Mouse (Mus musculus) kidney, embryonic 14.5 days (tissue): Measurements from ENCODE around the gene Bnip1. TPM values are rescaled to one million over a fixed set of nuclear protein-coding genes. Genes with fewer than 3 reads are reported as not detected.

Experiments
- ATAC-seq: fragments of 200-750 bp; cut with Nextera tagmentation; 2 replicates; pipeline ENCODE4 v1.8.0; 2017; ENCODE audit warnings: moderate number of reproducible peaks, mild to moderate bottlenecking, moderate TSS enrichment, moderate library complexity; ENCODE audit not compliant: low FRiP score, low TSS enrichment
- H3K27ac ChIP-seq: fragments of 300-500 bp; sonication (generic); 2 replicates; pipeline ENCODE4 v1.5.1; 2014; ENCODE audit warnings: low read depth, mild to moderate bottlenecking, low read length, moderate library complexity, mixed read lengths
- H3K27me3 ChIP-seq: fragments of 300-500 bp; sonication (generic); 2 replicates; pipeline ENCODE4 v1.6.1; 2014; ENCODE audit warnings: mild to moderate bottlenecking, low read length; ENCODE audit not compliant: control insufficient read depth, insufficient read depth
- H3K36me3 ChIP-seq: fragments of 300-500 bp; sonication (generic); 2 replicates; pipeline ENCODE4 v1.6.1; 2014; ENCODE audit warnings: low read length, mixed read lengths; ENCODE audit not compliant: control insufficient read depth, insufficient read depth
- H3K4me1 ChIP-seq: fragments of 300-500 bp; sonication (generic); 2 replicates; pipeline ENCODE4 v1.6.1; 2014; ENCODE audit warnings: low read length, mixed read lengths; ENCODE audit not compliant: control insufficient read depth, insufficient read depth
- H3K4me2 ChIP-seq: fragments of 300-500 bp; sonication (generic); replicated peaks from 2 replicates; pipeline ENCODE4 v1.6.1; 2014; ENCODE audit warnings: low read depth, mild to moderate bottlenecking, low read length
- H3K4me3 ChIP-seq: fragments of 300-500 bp; sonication (generic); 2 replicates; pipeline ENCODE4 v1.5.1; 2014; ENCODE audit warnings: mild to moderate bottlenecking, low read length
- H3K9ac ChIP-seq: fragments of 300-500 bp; sonication (generic); 2 replicates; pipeline ENCODE4 v1.6.1; 2014; ENCODE audit warnings: low read depth, mild to moderate bottlenecking, low read length, moderate library complexity
- H3K9me3 ChIP-seq: fragments of 300-500 bp; sonication (generic); 2 replicates; pipeline ENCODE4 v1.6.1; 2016; ENCODE audit warnings: low read length; ENCODE audit not compliant: control insufficient read depth
- WGBS: fragments of 180-500 bp; shearing (Covaris S2); extraction: QIAGEN DNeasy Blood & Tissue Kit; methylation state at CpG from one replicate; pipeline ENCODE4 v1.1.7; 2014; 5-methylcytosine and 5-hydroxymethylcytosine counted together
- polyA plus RNA-seq: library from polyadenylated mRNA; unstranded; fragments of >200 nt; fragmentation: Nextera tagmentation; extraction: Ambion mirVana; gene quantifications from 2 replicates; pipeline ENCODE4 v1.2.1, GENCODE M21; 2014

The Bnip1 gene
- polyA plus RNA-seq, result 50.4 and 55.3 TPM in 2 replicates

GRCm38 (mm10) chr17:26780750-26781571 lies at the start of gene Bnip1:
Gene Bnip1, plus strand, starts transcription at chr17:26781066.
- Histone ChIP-seq H3K27ac (peak within 1 kb of the TSS; percentile 95), H3K4me2 (peak within 1 kb of the TSS; percentile 58), H3K27me3 (no peaks in the 10 kb centered on the region), H3K36me3 (peaks cover 16% of the 10 kb centered on the region), H3K9ac (peak within 1 kb of the TSS; percentile 69), H3K4me1 (peaks cover 7% of the 10 kb centered on the region; the same call in 1 of the 2 replicates), H3K4me3 (peak within 1 kb of the TSS; percentile 54), H3K9me3 (no peaks in the 10 kb centered on the region)
- ATAC-seq, result peak; percentile 94
- WGBS, result under 1% methylated on average over 42 of the region's 42 CpGs

- no peaks in the 10 kb centered on the region for H3K27me3 ChIP-seq
- WGBS, result 54% methylated on average over 4 of the region's 4 CpGs
- no peak for ATAC-seq
- H3K9me3 ChIP-seq, result no peaks in the 10 kb centered on the region
- no peaks in the 10 kb centered on the region for H3K4me1 ChIP-seq
- H3K4me3 ChIP-seq, result no peak overlapping the region
- no peak overlapping the region for H3K4me2 ChIP-seq
- H3K27ac ChIP-seq, result no peak overlapping the region
- no peak overlapping the region for H3K9ac ChIP-seq
- no peaks in the 10 kb centered on the region for H3K36me3 ChIP-seq
Measured at GRCm38 (mm10) chr17:26742581-26742980, 38.3 kb upstream of the Bnip1 start.

GRCm38 (mm10) chr17:26743294-26743693 lies 37.6 kb upstream of the Bnip1 start:
- no peak for ATAC-seq
- no peaks in the 10 kb centered on the region for H3K4me1 ChIP-seq
- 78% methylated on average over 1 of the region's 1 CpGs for WGBS
- H3K27me3 ChIP-seq, result no peaks in the 10 kb centered on the region
- no peak overlapping the region for H3K9ac ChIP-seq
- H3K4me2 ChIP-seq, result no peak overlapping the region
- no peaks in the 10 kb centered on the region for H3K9me3 ChIP-seq
- H3K27ac ChIP-seq, result no peak overlapping the region
- no peak overlapping the region for H3K4me3 ChIP-seq
- H3K36me3 ChIP-seq, result no peaks in the 10 kb centered on the region

DNA sequence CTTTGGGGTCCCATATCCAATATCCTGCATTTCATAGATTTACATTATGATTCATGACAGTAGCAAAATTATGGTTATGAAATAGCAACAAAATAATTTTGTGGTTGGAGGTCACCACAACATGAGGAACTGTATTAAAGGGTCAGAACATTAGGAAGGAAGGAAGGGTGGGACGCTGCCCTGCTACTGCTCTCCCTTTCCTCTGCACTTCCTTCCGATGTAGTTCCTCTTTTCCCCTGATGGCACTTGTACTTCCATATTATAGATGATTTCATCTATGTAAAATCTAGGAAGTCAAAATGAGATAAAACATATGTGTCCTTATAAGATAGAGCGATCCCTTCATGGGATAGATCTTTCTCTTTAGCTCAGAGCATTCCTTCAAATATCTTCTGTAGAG lies 30.9 kb upstream of the Bnip1 start:
- H3K27ac ChIP-seq, result no peak overlapping the region
- no peak overlapping the region for H3K4me2 ChIP-seq
- no peaks in the 10 kb centered on the region for H3K27me3 ChIP-seq
- WGBS, result 85% methylated on average over 3 of the region's 3 CpGs
- H3K9me3 ChIP-seq, result no peaks in the 10 kb centered on the region
- no peaks in the 10 kb centered on the region for H3K36me3 ChIP-seq
- no peaks in the 10 kb centered on the region for H3K4me1 ChIP-seq
- H3K9ac ChIP-seq, result no peak overlapping the region
- ATAC-seq, result no peak
- no peak overlapping the region for H3K4me3 ChIP-seq

GRCm38 (mm10) chr17:26752297-26752696 lies 28.6 kb upstream of the Bnip1 start:
- H3K4me2 ChIP-seq, result no peak overlapping the region
- H3K36me3 ChIP-seq, result no peaks in the 10 kb centered on the region
- no peaks in the 10 kb centered on the region for H3K4me1 ChIP-seq
- no peaks in the 10 kb centered on the region for H3K9me3 ChIP-seq
- ATAC-seq, result no peak
- H3K4me3 ChIP-seq, result no peak overlapping the region
- no peak overlapping the region for H3K27ac ChIP-seq
- no peaks in the 10 kb centered on the region for H3K27me3 ChIP-seq
- H3K9ac ChIP-seq, result no peak overlapping the region
- 89% methylated on average over 1 of the region's 1 CpGs for WGBS

DNA sequence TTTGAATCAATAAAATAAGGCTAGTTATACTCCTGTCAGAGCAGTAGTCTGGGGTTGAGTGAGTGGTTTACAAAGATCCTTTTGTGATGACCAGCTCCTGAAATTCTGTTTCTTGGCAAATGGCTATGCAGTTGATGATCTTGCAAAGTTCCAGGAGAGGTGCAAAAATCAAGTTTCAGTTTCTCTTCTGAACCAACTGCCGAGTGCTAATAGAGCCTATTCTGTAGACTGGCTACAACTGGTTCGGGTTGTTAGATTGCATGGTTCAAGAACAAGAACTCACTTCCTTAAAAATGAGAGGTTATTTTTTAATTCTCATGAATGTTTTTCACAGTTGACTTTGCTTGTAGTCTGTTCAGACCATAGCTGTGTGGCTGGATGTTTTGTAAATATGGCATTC lies 27.4 kb upstream of the Bnip1 start:
- no peaks in the 10 kb centered on the region for H3K9me3 ChIP-seq
- no peak overlapping the region for H3K4me2 ChIP-seq
- 90% methylated on average over 2 of the region's 2 CpGs for WGBS
- H3K36me3 ChIP-seq, result peaks cover 3% of the 10 kb centered on the region; the same call in 1 of the 2 replicates
- H3K4me1 ChIP-seq, result no peaks in the 10 kb centered on the region
- no peak overlapping the region for H3K4me3 ChIP-seq
- ATAC-seq, result no peak
- H3K9ac ChIP-seq, result no peak overlapping the region
- no peak overlapping the region for H3K27ac ChIP-seq
- no peaks in the 10 kb centered on the region for H3K27me3 ChIP-seq

GRCm38 (mm10) chr17:26767100-26767753 lies 13.6 kb upstream of the Bnip1 start:
- WGBS, result 90% methylated on average over 5 of the region's 5 CpGs
- Histone ChIP-seq H3K9me3 (no peaks in the 10 kb centered on the region), H3K4me3 (no peak overlapping the region), H3K36me3 (peaks cover 3% of the 10 kb centered on the region; the same call in 1 of the 2 replicates), H3K9ac (no peak overlapping the region), H3K27me3 (no peaks in the 10 kb centered on the region), H3K27ac (no peak overlapping the region), H3K4me2 (no peak overlapping the region), H3K4me1 (no peaks in the 10 kb centered on the region)
- ATAC-seq, result no peak

- H3K27me3 ChIP-seq, result no peaks in the 10 kb centered on the region
- ATAC-seq, result no peak
- WGBS, result 81% methylated on average over 2 of the region's 2 CpGs
- H3K9ac ChIP-seq, result no peak overlapping the region
- no peaks in the 10 kb centered on the region for H3K9me3 ChIP-seq
- peaks cover 3% of the 10 kb centered on the region; the same call in 1 of the 2 replicates for H3K36me3 ChIP-seq
- no peaks in the 10 kb centered on the region for H3K4me1 ChIP-seq
- H3K4me3 ChIP-seq, result no peak overlapping the region
- H3K4me2 ChIP-seq, result no peak overlapping the region
- H3K27ac ChIP-seq, result no peak overlapping the region
Measured at GRCm38 (mm10) chr17:26767754-26768124, 13.1 kb upstream of the Bnip1 start.

- H3K27me3 ChIP-seq, result no peaks in the 10 kb centered on the region
- no peak for ATAC-seq
- H3K9ac ChIP-seq, result no peak overlapping the region
- no peak overlapping the region for H3K4me3 ChIP-seq
- H3K27ac ChIP-seq, result no peak overlapping the region
- WGBS, result 61% methylated on average over 10 of the region's 10 CpGs
- no peaks in the 10 kb centered on the region for H3K4me1 ChIP-seq
- H3K36me3 ChIP-seq, result no peaks in the 10 kb centered on the region; the same call in 1 of the 2 replicates
- H3K9me3 ChIP-seq, result no peaks in the 10 kb centered on the region
- H3K4me2 ChIP-seq, result no peak overlapping the region
Measured at GRCm38 (mm10) chr17:26776211-26776610, 4.7 kb upstream of the Bnip1 start.
